Mouse (Mus musculus) olfactory bulb, adult 2 months (tissue): ENCODE data around the gene Pcdh15.

Source experiments
- CTCF ChIP-seq: fragments of 200-500 bp; IDR thresholded peaks from 2 replicates; pipeline ENCODE4 v1.5.1; 2012; ENCODE audit warnings: low read depth, mild to moderate bottlenecking, low read length, moderate library complexity; ENCODE audit not compliant: insufficient read depth
- POLR2A ChIP-seq: fragments of 200-500 bp; IDR thresholded peaks from 2 replicates; pipeline ENCODE4 v1.6.1; 2012; ENCODE audit warnings: mild to moderate bottlenecking, low read depth, low read length, moderate library complexity; ENCODE audit not compliant: insufficient read depth

DNA sequence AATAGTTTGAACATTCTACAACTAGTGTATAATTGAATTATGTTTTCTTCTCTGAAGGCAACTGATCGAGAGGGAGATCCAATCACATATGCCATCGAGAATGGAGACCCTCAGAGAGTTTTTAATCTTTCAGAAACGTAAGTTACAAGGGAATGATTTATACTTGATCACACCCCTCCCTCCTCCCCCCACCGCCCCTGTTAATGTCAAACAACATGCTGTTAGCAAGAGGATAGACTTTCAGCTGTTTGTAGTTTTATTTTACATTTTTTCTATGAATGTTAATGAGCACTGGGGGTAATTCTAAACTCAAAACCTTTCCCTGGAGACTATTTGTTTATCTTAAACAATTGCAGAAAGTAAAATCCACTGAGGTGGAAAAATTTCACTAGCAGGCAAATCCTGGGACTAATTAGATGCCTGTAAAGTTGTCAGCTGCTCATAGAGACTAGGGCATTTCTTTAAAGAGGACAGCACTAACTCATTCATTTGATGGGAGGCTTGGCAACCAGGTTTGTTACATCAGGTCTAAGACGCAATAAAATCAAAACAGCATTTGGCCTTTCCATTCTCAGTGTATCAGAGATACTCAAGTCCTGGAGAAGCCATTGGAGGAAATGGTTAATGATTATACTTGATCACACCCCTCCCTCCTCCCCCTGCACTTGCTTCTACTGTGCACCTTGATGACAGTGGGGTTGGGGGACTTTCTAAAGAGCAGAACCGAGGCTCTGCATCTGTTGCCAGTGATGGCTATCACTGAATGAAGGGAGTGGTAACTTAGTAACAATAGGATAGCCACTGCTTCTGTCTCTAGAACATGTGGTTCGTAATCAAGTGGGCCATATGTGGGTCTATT is 1280.4 kb downstream of the Pcdh15 start:
- no peak for TF ChIP-seq CTCF
- TF ChIP-seq POLR2A, result no peak
